Mouse (Mus musculus) lung, embryonic 15.5 days (tissue): ENCODE measurements around the gene Mef2d. TPM values are rescaled to one million over a fixed set of nuclear protein-coding genes. Genes with fewer than 3 reads are reported as not detected.

ENCODE experiments used
- ATAC-seq: fragments of 200-750 bp; cut with Nextera tagmentation; 2 replicates; pipeline ENCODE4 v1.8.0; 2017; ENCODE audit warnings: moderate number of reproducible peaks, borderline replicate concordance; ENCODE audit not compliant: low FRiP score, low TSS enrichment; ENCODE audit errors: extremely low read depth
- H3K27ac ChIP-seq: fragments of 300-500 bp; sonication (generic); 2 replicates; pipeline ENCODE4 v1.5.1; 2015; ENCODE audit warnings: moderate library complexity, mild to moderate bottlenecking, inconsistent platforms
- H3K27me3 ChIP-seq: fragments of 300-500 bp; sonication (generic); 2 replicates; pipeline ENCODE4 v1.6.1; 2015; ENCODE audit warnings: inconsistent platforms
- H3K36me3 ChIP-seq: fragments of 300-500 bp; sonication (generic); 2 replicates; pipeline ENCODE4 v1.6.1; 2015; ENCODE audit warnings: inconsistent platforms
- H3K4me1 ChIP-seq: fragments of 300-500 bp; sonication (generic); 2 replicates; pipeline ENCODE4 v1.6.1; 2015; ENCODE audit warnings: inconsistent platforms
- H3K4me2 ChIP-seq: fragments of 300-500 bp; sonication (generic); 2 replicates; pipeline ENCODE4 v1.6.1; 2015; ENCODE audit warnings: inconsistent platforms, mild to moderate bottlenecking, moderate library complexity
- H3K4me3 ChIP-seq: fragments of 300-500 bp; sonication (generic); 2 replicates; pipeline ENCODE4 v1.5.1; 2015; ENCODE audit warnings: mild to moderate bottlenecking, inconsistent platforms
- H3K9ac ChIP-seq: fragments of 300-500 bp; sonication (generic); 2 replicates; pipeline ENCODE4 v1.6.1; 2015; ENCODE audit warnings: inconsistent platforms
- H3K9me3 ChIP-seq: fragments of 300-500 bp; sonication (generic); 2 replicates; pipeline ENCODE4 v1.6.1; 2016; ENCODE audit warnings: inconsistent platforms
- WGBS: fragments of 180-500 bp; shearing (Covaris S2); methylation state at CpG from one replicate; pipeline ENCODE4 v1.1.7; 2015; 5-methylcytosine and 5-hydroxymethylcytosine counted together
- polyA plus RNA-seq: library from polyadenylated mRNA; unstranded; fragments of >200 nt; fragmentation: Nextera tagmentation; extraction: Ambion mirVana; gene quantifications from 2 replicates; pipeline ENCODE4 v1.2.1, GENCODE M21; 2015

The Mef2d gene
- polyA plus RNA-seq, 1 experiment from 2014 or later: 20.4 TPM

DNA sequence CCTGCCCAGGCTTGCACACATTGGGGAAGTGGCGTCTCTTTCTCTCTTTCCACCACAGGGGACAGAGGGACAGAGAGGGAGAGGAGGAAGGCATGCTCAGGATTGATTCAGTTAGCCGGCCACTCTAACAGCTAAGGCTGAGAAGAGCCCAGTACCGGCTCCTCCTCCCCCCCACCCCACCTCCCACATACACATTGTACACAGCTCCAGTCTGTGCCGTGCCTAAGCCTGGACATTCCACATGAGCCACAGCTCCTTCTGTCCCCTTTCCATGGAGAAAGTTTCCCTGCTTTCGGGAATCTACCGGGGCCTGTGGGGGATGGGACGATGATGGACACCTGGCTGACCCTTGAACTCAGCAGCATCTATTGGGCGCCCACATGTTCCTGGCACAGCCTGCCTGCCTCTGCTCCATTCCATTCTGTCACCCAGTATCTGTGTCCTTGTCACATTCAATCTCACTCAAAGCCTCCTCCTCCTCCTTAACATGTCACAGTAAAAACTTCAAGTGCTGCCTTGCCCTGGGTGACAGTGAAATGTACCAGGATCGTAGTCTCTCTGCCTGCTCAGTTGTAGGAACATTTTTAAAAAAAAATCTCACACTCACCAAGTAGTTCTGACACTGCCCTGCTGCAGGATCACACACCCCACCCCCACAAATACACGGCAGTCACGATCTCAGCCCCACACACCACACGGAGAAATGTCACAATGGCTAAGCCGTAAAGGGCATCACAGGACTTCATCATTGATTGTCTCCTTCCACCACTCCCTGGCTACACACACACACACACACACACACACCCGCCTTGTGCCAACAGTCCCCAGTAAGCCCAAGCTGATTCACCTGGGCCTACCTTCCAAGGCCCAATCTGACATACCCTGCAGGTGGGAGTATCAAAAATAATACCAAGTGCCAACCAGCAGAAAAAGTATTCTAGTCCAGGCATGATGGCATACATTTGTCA, 20.7 kb upstream of the Mef2d start:
- H3K4me1 ChIP-seq: no peaks in the 10 kb centered on the region
- H3K36me3 ChIP-seq: peaks cover 40% of the 10 kb centered on the region
- no peaks in the 10 kb centered on the region for H3K9me3 ChIP-seq
- 62% methylated on average over 14 of the region's 14 CpGs for WGBS
- H3K9ac ChIP-seq: no peak overlapping the region; the same call in 1 of the 2 replicates
- ATAC-seq: no peak
- H3K4me2 ChIP-seq: no peak overlapping the region
- no peaks in the 10 kb centered on the region for H3K27me3 ChIP-seq
- H3K27ac ChIP-seq: no peak overlapping the region
- H3K4me3 ChIP-seq: no peak overlapping the region

DNA sequence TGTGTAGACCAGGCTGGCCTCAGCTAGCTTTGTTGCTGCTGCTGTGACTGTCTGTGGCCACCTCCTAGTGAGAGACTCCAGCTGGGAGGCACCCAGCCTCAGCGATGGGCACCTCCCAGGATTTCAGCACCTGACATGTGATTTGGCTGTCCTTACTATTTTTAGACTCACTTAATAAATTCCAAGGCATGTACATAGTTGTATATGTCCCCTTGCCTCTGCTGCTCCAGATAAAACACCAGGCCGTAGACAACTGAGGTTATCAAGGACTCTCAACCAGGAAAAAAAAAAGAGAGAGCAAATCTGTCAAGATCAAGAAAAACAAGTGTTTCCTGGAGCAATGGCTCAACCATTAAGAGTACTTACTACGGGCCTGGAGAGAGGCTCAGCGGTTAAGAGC, 17.0 kb upstream of the Mef2d start:
- Histone ChIP-seq H3K4me3 (no peak overlapping the region), H3K9ac (no peak overlapping the region), H3K9me3 (no peaks in the 10 kb centered on the region), H3K4me1 (0 out of 2 replicates have a peak, but pooled peaks cover 3% of the 10 kb centered on the region), H3K27ac (no peak overlapping the region), H3K27me3 (no peaks in the 10 kb centered on the region), H3K36me3 (0 out of 2 replicates have a peak, but pooled peaks cover 4% of the 10 kb centered on the region), H3K4me2 (no peak overlapping the region)
- ATAC-seq: peak; percentile 27; the same call in 1 of the 2 replicates
- WGBS: 36% methylated on average over 4 of the region's 4 CpGs

DNA sequence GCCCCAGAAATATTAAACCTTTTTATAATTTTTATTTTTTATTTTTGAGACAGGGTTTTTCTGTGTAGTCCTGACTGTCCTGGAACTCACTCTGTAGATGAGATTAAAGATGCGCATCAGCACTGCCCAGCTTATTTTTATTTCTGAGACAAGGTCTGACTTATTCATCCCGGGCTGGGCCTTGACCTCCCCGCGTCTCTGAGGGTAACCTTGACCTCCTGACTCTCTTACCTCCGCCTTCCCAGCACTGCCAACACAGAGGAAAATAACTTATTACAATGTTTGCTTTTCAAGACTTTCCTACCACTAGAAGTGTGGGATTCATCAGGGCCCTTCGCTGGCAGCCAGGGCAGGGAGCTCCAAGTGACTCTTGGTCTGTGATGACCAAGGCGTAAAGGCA, 16.0 kb upstream of the Mef2d start:
- Histone ChIP-seq H3K36me3 (no peaks in the 10 kb centered on the region), H3K4me1 (0 out of 2 replicates have a peak, but pooled peaks cover 3% of the 10 kb centered on the region), H3K9ac (no peak overlapping the region), H3K27ac (no peak overlapping the region), H3K9me3 (no peaks in the 10 kb centered on the region), H3K27me3 (no peaks in the 10 kb centered on the region), H3K4me2 (no peak overlapping the region), H3K4me3 (no peak overlapping the region)
- no peak for ATAC-seq
- WGBS: 61% methylated on average over 7 of the region's 7 CpGs

DNA sequence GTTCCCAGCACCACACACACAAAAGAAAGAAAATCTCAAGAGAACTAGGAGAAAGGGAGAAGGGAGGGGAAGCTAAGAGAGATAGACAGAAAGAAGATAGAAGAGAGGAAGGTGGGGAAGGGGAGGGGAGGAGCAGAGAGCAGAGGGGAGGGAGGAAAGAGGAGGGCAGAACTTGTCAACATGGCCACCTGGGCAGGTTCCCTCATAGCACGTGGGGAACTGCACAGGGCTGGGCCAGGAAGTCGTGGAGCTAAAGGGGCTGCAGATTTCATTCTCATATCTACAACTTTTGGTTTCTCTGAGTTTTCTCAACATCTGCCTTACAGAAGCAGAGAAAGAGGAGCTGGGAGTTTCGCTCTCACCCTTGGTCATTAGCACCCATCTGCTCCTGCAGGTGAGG, 14.5 kb upstream of the Mef2d start:
- WGBS: 56% methylated on average over 3 of the region's 3 CpGs
- Histone ChIP-seq H3K9me3 (no peaks in the 10 kb centered on the region), H3K36me3 (no peaks in the 10 kb centered on the region), H3K27me3 (no peaks in the 10 kb centered on the region), H3K9ac (no peak overlapping the region), H3K27ac (no peak overlapping the region), H3K4me3 (no peak overlapping the region), H3K4me1 (0 out of 2 replicates have a peak, but pooled peaks cover 3% of the 10 kb centered on the region), H3K4me2 (no peak overlapping the region)
- no peak for ATAC-seq

DNA sequence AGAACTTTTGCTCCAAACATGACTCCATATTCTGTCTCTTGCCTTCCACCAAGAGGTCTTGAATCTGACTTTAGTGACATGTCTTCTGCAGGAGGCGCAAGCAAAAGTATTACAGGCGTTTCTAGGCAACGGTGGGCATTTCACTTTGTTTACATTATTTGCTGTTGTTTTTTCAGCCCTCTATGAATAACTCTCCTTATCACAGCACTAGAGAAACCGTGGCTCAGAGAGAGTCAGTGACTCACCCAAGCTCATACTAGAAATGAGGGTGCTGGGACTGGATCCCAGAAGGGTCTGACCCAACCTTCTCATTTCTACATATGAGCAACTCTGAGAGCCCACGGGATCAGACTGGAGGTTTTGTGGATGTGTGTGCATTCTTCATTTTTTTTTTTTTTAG, 14.1 kb upstream of the Mef2d start:
- Histone ChIP-seq H3K4me1 (peaks cover 4% of the 10 kb centered on the region; the same call in 1 of the 2 replicates), H3K9me3 (no peaks in the 10 kb centered on the region), H3K9ac (no peak overlapping the region), H3K27me3 (no peaks in the 10 kb centered on the region), H3K36me3 (no peaks in the 10 kb centered on the region), H3K4me3 (no peak overlapping the region), H3K27ac (no peak overlapping the region), H3K4me2 (no peak overlapping the region)
- no peak for ATAC-seq
- 48% methylated on average over 5 of the region's 5 CpGs for WGBS

DNA sequence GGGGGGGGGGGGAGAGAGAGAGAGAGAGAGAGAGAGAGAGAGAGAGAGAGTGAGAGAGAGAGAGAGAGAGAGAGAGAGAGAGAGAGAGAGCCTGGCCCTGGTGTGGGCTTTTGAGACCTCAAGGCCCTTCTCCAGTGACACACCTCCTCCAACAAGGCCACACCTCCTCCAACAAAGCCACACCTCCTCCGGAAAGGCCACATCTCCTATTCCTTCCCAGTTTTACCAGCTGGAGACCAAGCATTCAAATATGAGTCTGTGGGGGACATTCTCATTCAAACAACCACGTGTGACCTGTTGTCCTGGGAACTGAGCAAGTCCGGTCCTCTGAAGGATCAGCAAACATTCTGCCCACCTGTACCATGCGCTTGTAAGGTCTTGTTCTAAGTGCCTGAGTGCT, 13.2 kb upstream of the Mef2d start:
- Histone ChIP-seq H3K4me3 (no peak overlapping the region), H3K9ac (no peak overlapping the region), H3K36me3 (no peaks in the 10 kb centered on the region), H3K27ac (no peak overlapping the region), H3K4me1 (peaks cover 13% of the 10 kb centered on the region; the same call in 1 of the 2 replicates), H3K4me2 (no peak overlapping the region), H3K27me3 (no peaks in the 10 kb centered on the region), H3K9me3 (no peaks in the 10 kb centered on the region)
- no peak for ATAC-seq
- WGBS: 39% methylated on average over 4 of the region's 4 CpGs

DNA sequence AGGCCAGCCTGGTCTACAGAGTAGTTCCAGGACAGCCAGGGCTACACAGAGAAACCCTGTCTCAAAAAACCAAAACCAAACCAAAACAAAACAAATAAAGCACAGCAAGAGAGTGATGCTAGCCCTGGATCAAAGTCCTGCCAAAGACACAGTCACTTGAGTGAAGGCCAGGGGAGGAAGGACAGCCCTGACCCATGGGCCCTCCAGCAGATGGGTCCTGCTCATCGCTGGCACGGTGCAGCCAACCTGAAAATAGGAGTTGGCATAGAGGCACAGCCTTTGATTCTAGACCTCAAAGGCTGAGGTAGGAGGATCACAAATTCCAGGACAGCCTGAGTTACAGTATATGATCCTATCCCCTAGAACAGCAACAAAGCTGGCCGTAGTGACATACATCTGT, 11.1 kb upstream of the Mef2d start:
- Histone ChIP-seq H3K36me3 (no peaks in the 10 kb centered on the region), H3K4me1 (peaks cover 13% of the 10 kb centered on the region; the same call in 1 of the 2 replicates), H3K27ac (no peak overlapping the region), H3K4me3 (no peak overlapping the region), H3K27me3 (no peaks in the 10 kb centered on the region), H3K9me3 (no peaks in the 10 kb centered on the region), H3K4me2 (no peak overlapping the region), H3K9ac (no peak overlapping the region)
- ATAC-seq: no peak
- 88% methylated on average over 3 of the region's 3 CpGs for WGBS

DNA sequence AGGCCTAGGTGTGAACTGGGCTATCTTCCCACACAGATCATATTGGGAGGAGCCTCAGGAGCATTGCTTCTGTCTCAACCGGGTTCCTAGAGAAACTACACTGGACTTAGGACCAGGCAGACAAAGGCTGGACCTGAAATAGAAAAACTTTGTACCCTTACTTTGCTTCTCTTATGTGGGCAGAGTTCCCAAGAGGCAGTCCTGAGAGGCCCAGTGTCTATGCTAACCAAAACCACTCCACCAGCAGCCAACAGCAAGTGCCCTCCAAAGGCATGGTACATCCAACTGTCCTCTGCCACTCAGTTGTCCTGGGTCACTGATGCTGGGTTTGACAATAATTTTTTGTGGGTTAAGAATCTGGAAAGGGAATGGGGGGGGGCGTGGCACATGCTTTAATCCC, 9.7 kb upstream of the Mef2d start:
- 75% methylated on average over 2 of the region's 2 CpGs for WGBS
- no peak overlapping the region for H3K27ac ChIP-seq
- H3K4me2 ChIP-seq: no peak overlapping the region
- H3K27me3 ChIP-seq: no peaks in the 10 kb centered on the region
- H3K4me3 ChIP-seq: no peak overlapping the region
- H3K4me1 ChIP-seq: peaks cover 20% of the 10 kb centered on the region
- no peaks in the 10 kb centered on the region for H3K9me3 ChIP-seq
- no peak for ATAC-seq
- H3K36me3 ChIP-seq: no peaks in the 10 kb centered on the region
- no peak overlapping the region for H3K9ac ChIP-seq

DNA sequence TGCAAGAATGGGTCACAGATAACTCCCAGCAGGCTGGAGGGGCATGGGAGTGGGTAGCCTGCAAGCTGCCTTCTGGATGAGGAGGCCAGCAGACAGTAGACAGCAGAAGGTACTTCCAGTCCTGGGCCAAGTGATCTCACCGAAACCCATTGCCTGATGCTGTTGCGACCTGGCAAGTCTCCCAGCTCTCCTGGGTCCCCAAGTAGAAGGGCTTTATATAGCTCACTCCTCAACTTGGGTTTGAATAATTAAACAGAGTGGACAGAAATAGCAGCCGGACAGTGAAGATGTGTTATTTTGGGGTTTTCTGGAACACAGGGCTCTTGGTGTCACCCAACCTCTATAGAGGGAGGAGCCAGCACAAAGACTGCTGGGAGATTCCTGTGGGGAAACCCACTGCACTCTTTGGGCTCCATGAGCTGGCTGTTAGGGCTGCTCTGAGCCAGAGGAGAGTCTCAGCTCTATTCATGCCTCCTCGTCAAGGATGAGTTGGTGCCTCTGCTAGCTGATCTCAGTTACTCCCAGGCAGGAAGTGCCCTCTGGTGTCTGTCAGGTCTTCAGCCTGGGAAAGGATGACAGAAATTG, 8.9 kb upstream of the Mef2d start:
- Histone ChIP-seq H3K4me1 (peaks cover 20% of the 10 kb centered on the region), H3K4me2 (0 out of 2 replicates have a peak overlapping the region, but pooled peaks have one; percentile 6), H3K9me3 (no peaks in the 10 kb centered on the region), H3K4me3 (no peak overlapping the region), H3K9ac (no peak overlapping the region), H3K36me3 (no peaks in the 10 kb centered on the region), H3K27me3 (no peaks in the 10 kb centered on the region), H3K27ac (peak overlapping the region; percentile 44)
- ATAC-seq: no peak
- 30% methylated on average over 4 of the region's 4 CpGs for WGBS

DNA sequence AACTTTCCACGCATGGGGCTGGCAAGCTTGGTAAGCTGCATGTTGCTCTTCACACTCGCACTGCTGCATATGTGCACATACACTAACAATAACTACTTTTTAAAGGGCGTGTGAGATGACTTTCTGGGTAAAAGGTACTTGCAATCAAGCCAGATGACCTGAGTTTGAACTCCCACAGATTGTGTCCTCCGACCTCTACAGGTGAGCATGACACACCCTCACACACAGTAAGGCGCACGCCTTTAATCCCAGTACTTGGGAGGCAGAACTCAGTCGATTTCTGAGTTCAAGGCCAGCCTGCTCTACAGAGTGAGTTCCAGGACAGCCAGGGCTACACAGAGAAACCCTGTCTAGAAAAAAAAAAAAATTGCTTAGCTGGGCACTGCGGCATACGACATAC, 5.8 kb upstream of the Mef2d start:
- WGBS: 74% methylated on average over 9 of the region's 9 CpGs

DNA sequence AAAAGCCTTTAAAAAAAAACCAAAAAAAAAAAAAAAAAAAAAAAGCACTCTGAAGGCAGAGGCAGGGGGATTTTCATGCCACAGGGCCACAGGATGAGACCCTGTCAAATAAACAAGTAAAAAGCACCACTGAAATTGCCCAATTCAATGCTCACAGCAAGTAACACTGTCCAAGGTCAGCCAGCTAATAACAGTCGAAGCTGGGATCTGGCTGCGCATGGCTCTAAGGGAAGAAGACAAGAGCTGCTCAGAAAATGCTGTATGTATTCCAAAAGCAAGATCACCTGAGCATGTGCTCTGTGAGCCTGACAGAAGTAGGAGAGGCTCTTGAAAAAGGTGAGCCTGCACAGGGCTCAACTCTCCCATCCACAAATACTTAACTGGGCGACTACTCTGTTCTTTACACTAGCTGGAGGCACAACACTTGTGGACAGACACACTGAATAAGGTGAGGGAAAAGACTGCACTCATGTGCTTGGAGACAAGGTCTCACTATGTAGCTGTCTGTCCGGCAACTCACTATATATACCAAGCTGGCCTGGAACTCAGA, 5.2 kb upstream of the Mef2d start:
- no peak overlapping the region for H3K9ac ChIP-seq
- H3K4me3 ChIP-seq: no peak overlapping the region
- H3K4me2 ChIP-seq: peak overlapping the region; percentile 93
- H3K9me3 ChIP-seq: no peaks in the 10 kb centered on the region
- 72% methylated on average over 4 of the region's 4 CpGs for WGBS
- no peaks in the 10 kb centered on the region for H3K36me3 ChIP-seq
- H3K27me3 ChIP-seq: no peaks in the 10 kb centered on the region
- ATAC-seq: no peak
- peaks cover 47% of the 10 kb centered on the region for H3K4me1 ChIP-seq
- peak overlapping the region; percentile 99 for H3K27ac ChIP-seq

More for the DNA sequence above, 5.8 kb upstream of the Mef2d start:
- H3K4me1 ChIP-seq: peaks cover 46% of the 10 kb centered on the region
- no peaks in the 10 kb centered on the region for H3K9me3 ChIP-seq
- H3K27ac ChIP-seq: no peak overlapping the region
- ATAC-seq: no peak
- H3K4me3 ChIP-seq: no peak overlapping the region
- H3K4me2 ChIP-seq: no peak overlapping the region
- no peak overlapping the region for H3K9ac ChIP-seq
- no peaks in the 10 kb centered on the region for H3K27me3 ChIP-seq
- no peaks in the 10 kb centered on the region for H3K36me3 ChIP-seq

DNA sequence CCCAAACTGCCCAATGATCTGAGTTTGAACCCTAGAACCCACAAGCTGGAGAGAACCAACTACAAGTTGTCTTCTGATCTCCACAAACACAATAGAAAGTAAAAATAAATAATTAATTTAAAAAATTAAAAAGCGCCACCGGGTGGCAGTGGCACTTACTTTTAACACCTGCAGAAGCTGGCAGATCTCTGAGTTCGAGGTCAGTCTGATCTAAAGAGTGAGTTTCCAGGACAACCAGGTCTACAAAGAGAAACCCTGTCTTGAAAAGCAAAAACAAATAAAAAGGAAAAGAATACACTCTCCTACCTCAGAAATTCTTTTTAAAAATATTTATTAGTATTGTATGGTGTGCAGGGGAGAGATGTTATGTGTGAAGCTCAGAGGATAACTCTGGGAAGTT, 4.4 kb upstream of the Mef2d start:
- peak overlapping the region; percentile 50 for H3K9ac ChIP-seq
- 5% methylated on average over 3 of the region's 3 CpGs for WGBS
- peaks cover 47% of the 10 kb centered on the region for H3K4me1 ChIP-seq

More for the DNA sequence above, 4.4 kb upstream of the Mef2d start:
- ATAC-seq: no peak
- Histone ChIP-seq H3K9me3 (no peaks in the 10 kb centered on the region), H3K27ac (peak overlapping the region; percentile 99), H3K4me3 (peak overlapping the region; percentile 62), H3K27me3 (no peaks in the 10 kb centered on the region), H3K36me3 (no peaks in the 10 kb centered on the region), H3K4me2 (peak overlapping the region; percentile 93)
